28 mouse cellular contexts compared by ENCODE assay signal in genomic region chr11:100271878-100272277, GRCm38 (mm10). TPM values are rescaled to one million over a fixed set of nuclear protein-coding genes. Genes with fewer than 3 reads are reported as not detected.
DNase-seq lines count a peak whose midpoint lies in the region; ATAC-seq and TF ChIP-seq lines count a peak whose summit lies in the region.
"Had no signal": no experiment of that assay in that cellular context is flagged by ENCODE, and none has a peak within 500 bp of the region (broad histone marks: within the 10 kb centered on the region; RNA-seq: fewer than 3 reads in every experiment).

No protein-coding gene starts in this region.

- H3K4me3 ChIP-seq in CH12.LX (replicated peaks in 1 of 3; ENCODE audit: low read depth in 2 of 3, low read length in 2 of 3, poor library complexity in 1 of 3) (no peak overlapping the region), ES-Bruce4 (ENCODE audit: low read depth, low read length) (no peak overlapping the region), MEL (ENCODE audit: control insufficient read depth in 1 of 2, insufficient read depth in 1 of 2, low read depth in 2 of 2, low read length in 2 of 2) (no peak overlapping the region)
- no peak overlapping the region for H3K4me3 ChIP-seq in liver, embryonic 11.5 days (ENCODE audit: low read depth, low read length)
- H3K4me3 ChIP-seq: embryonic facial prominence, embryonic 13.5 days; embryonic facial prominence, embryonic 15.5 days; erythroblast, embryonic 14.5 days; forebrain, embryonic 10.5 days; forebrain, embryonic 12.5 days; forebrain, embryonic 15.5 days had no signal

- H3K9ac ChIP-seq in CH12.LX (ENCODE audit: insufficient read depth, low read depth): no peak overlapping the region
- no peak overlapping the region for H3K9ac ChIP-seq in ES-Bruce4 (ENCODE audit: low read depth, poor library complexity, severe bottlenecking)
- no peak overlapping the region for H3K9ac ChIP-seq in MEL (ENCODE audit: control insufficient read depth, low read depth, low read length, poor library complexity, severe bottlenecking)
- no peak overlapping the region for H3K9ac ChIP-seq in liver, embryonic 11.5 days (ENCODE audit: low read depth, low read length)
- H3K9ac ChIP-seq: embryonic facial prominence, embryonic 13.5 days; embryonic facial prominence, embryonic 15.5 days; forebrain, embryonic 12.5 days; forebrain, embryonic 15.5 days; forebrain, postnatal 0 days had no signal

- no peak overlapping the region for H3K4me2 ChIP-seq in CH12.LX (ENCODE audit: insufficient read depth, low read depth, poor library complexity, severe bottlenecking)
- no peak overlapping the region for H3K4me2 ChIP-seq in liver, embryonic 11.5 days
- H3K4me2 ChIP-seq: embryonic facial prominence, embryonic 13.5 days; embryonic facial prominence, embryonic 15.5 days; forebrain, embryonic 12.5 days; forebrain, embryonic 15.5 days had no signal

- TF ChIP-seq POLR2A in CH12.LX (IDR thresholded peaks at IDR 0.05; ENCODE audit: low read depth, low read length): no peak
- no peak for TF ChIP-seq POLR2A in ES-Bruce4 (IDR thresholded peaks at IDR 0.05; ENCODE audit: insufficient read depth, low read length)
- TF ChIP-seq POLR2A in MEL (IDR thresholded peaks at IDR 0.05; ENCODE audit: control insufficient read depth in 1 of 2, insufficient read depth in 1 of 2, low read depth in 1 of 2, low read length in 2 of 2, poor library complexity in 1 of 2): no peak

- no peak for TF ChIP-seq RAD21 in CH12.LX (IDR thresholded peaks at IDR 0.05; ENCODE audit: low read depth, low read length)
- TF ChIP-seq RAD21 in MEL (IDR thresholded peaks at IDR 0.05; ENCODE audit: low read depth, low read length): no peak

- H3K27ac ChIP-seq in CH12.LX (ENCODE audit: insufficient read depth, low read depth): no peak overlapping the region
- H3K27ac ChIP-seq in ES-Bruce4 (ENCODE audit: insufficient read depth, low read length): peak overlapping the region; percentile 46
- no peak overlapping the region for H3K27ac ChIP-seq in MEL (ENCODE audit: control insufficient read depth, low read depth, low read length)
- H3K27ac ChIP-seq in liver, embryonic 11.5 days (ENCODE audit: low read depth, low read length): no peak overlapping the region
- H3K27ac ChIP-seq: embryonic facial prominence, embryonic 13.5 days; embryonic facial prominence, embryonic 15.5 days; forebrain, embryonic 10.5 days; forebrain, embryonic 12.5 days; forebrain, embryonic 15.5 days had no signal

- WGBS in liver, embryonic 11.5 days: 63% methylated on average over 1 of the region's 1 CpGs

- no peaks in the 10 kb centered on the region for H3K79me2 ChIP-seq in CH12.LX (replicated peaks; ENCODE audit: control insufficient read depth, extremely low read depth, insufficient read depth, poor library complexity, severe bottlenecking)
- H3K79me2 ChIP-seq in MEL (ENCODE audit: control insufficient read depth, insufficient read depth, low read length, poor library complexity): no peaks in the 10 kb centered on the region

- DNase-seq in CH12.LX (ENCODE audit: extremely low read depth): no peak
- DNase-seq in MEL (ENCODE audit: low read depth, low spot score): no peak
- no peak for DNase-seq in retina, postnatal 1 day
- DNase-seq in liver, embryonic 11.5 days (ENCODE audit: low spot score): no peak
- DNase-seq: adrenal gland, adult 2 months; adrenal gland, postnatal 10 days; adrenal gland, postnatal 25 days; B cell, adult 2 months; cerebellum, adult 11 months; cerebellum, adult 18-20 months; cerebellum, adult 8-10 months; cerebellum, adult 9-11 months; cerebellum, postnatal 14 days; cerebellum, postnatal 36 days; embryo, embryonic 11 days; forebrain, postnatal 0 days had no signal

- no peak for TF ChIP-seq EP300 in CH12.LX (IDR thresholded peaks at IDR 0.05; ENCODE audit: low read length)
- TF ChIP-seq EP300 in ES-Bruce4 (IDR thresholded peaks at IDR 0.05; ENCODE audit: insufficient read depth, low read depth, low read length): no peak
- no peak for TF ChIP-seq EP300 in MEL (IDR thresholded peaks at IDR 0.05; ENCODE audit: low read depth in 1 of 2, low read length in 2 of 2)

- ATAC-seq in liver, embryonic 11.5 days (replicated peaks; ENCODE audit: low FRiP score): no peak
- ATAC-seq: CD4-positive, CD25-positive, alpha-beta regulatory T cell, adult 4 months; forebrain, embryonic 15.5 days; forebrain, postnatal 0 days had no signal

- in situ Hi-C loops in CH12.LX (cut with MboI; ENCODE audit: low pct_ligation_motif_present, low pct_unique_long_range_greater_than_20kb, low sequenced_read_pairs): no loop called here

- H3K9me3 ChIP-seq in CH12.LX (replicated peaks; ENCODE audit: low read length) (no peaks in the 10 kb centered on the region), ES-Bruce4 (replicated peaks; ENCODE audit: control insufficient read depth, insufficient read depth, low read length, poor library complexity, severe bottlenecking) (no peaks in the 10 kb centered on the region), MEL (replicated peaks; ENCODE audit: insufficient read depth, low read length) (no peaks in the 10 kb centered on the region)
- no peaks in the 10 kb centered on the region for H3K9me3 ChIP-seq in liver, embryonic 11.5 days (ENCODE audit: control insufficient read depth, low read length)
- H3K9me3 ChIP-seq: embryonic facial prominence, embryonic 13.5 days; embryonic facial prominence, embryonic 15.5 days; forebrain, embryonic 10.5 days; forebrain, embryonic 12.5 days; forebrain, embryonic 15.5 days had no signal

- H3K4me1 ChIP-seq in CH12.LX (ENCODE audit: control insufficient read depth in 1 of 2, insufficient read depth in 2 of 2) (no peaks in the 10 kb centered on the region), ES-Bruce4 (ENCODE audit: control insufficient read depth, insufficient read depth, low read length) (peaks cover 15% of the 10 kb centered on the region), MEL (ENCODE audit: control insufficient read depth in 1 of 2, insufficient read depth in 2 of 2, low read length in 2 of 2) (no peaks in the 10 kb centered on the region)
- H3K4me1 ChIP-seq in liver, embryonic 11.5 days (replicated peaks; ENCODE audit: control insufficient read depth, insufficient read depth, low read length): no peaks in the 10 kb centered on the region
- H3K4me1 ChIP-seq: embryonic facial prominence, embryonic 13.5 days; forebrain, embryonic 15.5 days had no signal

- dilution Hi-C loops in CH12.LX (cut with MboI; ENCODE audit: extremely low pct_ligation_motif_present, extremely low pct_unique_long_range_greater_than_20kb, low sequenced_read_pairs): no loop called here

- H3K27me3 ChIP-seq in CH12.LX (replicated peaks) (peaks cover 89% of the 10 kb centered on the region), ES-Bruce4 (ENCODE audit: control insufficient read depth, insufficient read depth, low read length, poor library complexity, severe bottlenecking) (no peaks in the 10 kb centered on the region), MEL (ENCODE audit: control insufficient read depth in 1 of 2, insufficient read depth in 2 of 2, low read length in 2 of 2) (no peaks in the 10 kb centered on the region)
- H3K27me3 ChIP-seq in liver, embryonic 11.5 days (replicated peaks; ENCODE audit: control insufficient read depth, insufficient read depth, low read length): peaks cover 4% of the 10 kb centered on the region
- H3K27me3 ChIP-seq: embryonic facial prominence, embryonic 13.5 days; embryonic facial prominence, embryonic 15.5 days; forebrain, embryonic 12.5 days; forebrain, embryonic 15.5 days had no signal

- H3K36me3 ChIP-seq in CH12.LX (replicated peaks in 1 of 2; ENCODE audit: control insufficient read depth in 1 of 2, insufficient read depth in 1 of 2, low read length in 1 of 2): no peaks in the 10 kb centered on the region
- H3K36me3 ChIP-seq in ES-Bruce4 (ENCODE audit: control insufficient read depth, insufficient read depth, low read length, poor library complexity, severe bottlenecking): no peaks in the 10 kb centered on the region
- H3K36me3 ChIP-seq in MEL (ENCODE audit: control insufficient read depth in 1 of 2, insufficient read depth in 2 of 2, low read length in 2 of 2): no peaks in the 10 kb centered on the region
- H3K36me3 ChIP-seq in liver, embryonic 11.5 days (ENCODE audit: control insufficient read depth, insufficient read depth, low read length): no peaks in the 10 kb centered on the region
- H3K36me3 ChIP-seq: embryonic facial prominence, embryonic 13.5 days; embryonic facial prominence, embryonic 15.5 days; forebrain, embryonic 10.5 days; forebrain, embryonic 12.5 days; forebrain, embryonic 15.5 days; G1E had no signal

- no peak for TF ChIP-seq CTCF in CH12.LX (conservative IDR thresholded peaks at IDR 0.05 in 1 of 2, IDR thresholded peaks at IDR 0.05 in 1 of 2; ENCODE audit: low read depth in 2 of 2, low read length in 2 of 2)
- no peak for TF ChIP-seq CTCF in ES-Bruce4 (IDR thresholded peaks at IDR 0.05; ENCODE audit: low read depth, low read length)
- no peak for TF ChIP-seq CTCF in MEL (IDR thresholded peaks at IDR 0.05 in 2 of 3, conservative IDR thresholded peaks at IDR 0.05 in 1 of 3; ENCODE audit: control insufficient read depth in 1 of 3, insufficient read depth in 1 of 3, low read depth in 2 of 3, low read length in 3 of 3, poor library complexity in 1 of 3, severe bottlenecking in 1 of 3)

RNA-seq across cellular contexts. Expression of gene Krt42, which starts 2.2 kb away (rescaled TPM):
- total RNA-seq in CH12.LX (2012; rRNA removed) (not detected in 2 replicates), CH12.LX (2014; rRNA removed) (not detected in 2 replicates), MEL (2012; rRNA removed) (not detected in 2 replicates)
- polyA plus RNA-seq in CH12.LX (2012; ENCODE audit: insufficient read length, low read depth) (not detected in 2 replicates), ES-Bruce4 (2011; ENCODE audit: insufficient read depth, insufficient read length, low read depth, missing spikeins) (20.6 and 21.5 TPM in 2 replicates), MEL (2012; ENCODE audit: insufficient read depth in 1 of 2, insufficient read length in 2 of 2, low read depth in 1 of 2, low replicate concordance in 2 of 2, missing spikeins in 1 of 2) (not detected)
- not detected in 2 replicates for polyA plus RNA-seq in liver, embryonic 11.5 days (2014; fragmentation: Nextera tagmentation; extraction: Ambion mirVana)
- total RNA-seq: adrenal gland, adult 2 months; adrenal gland, postnatal 10 days; adrenal gland, postnatal 25 days; adrenal gland, postnatal 4 days; common myeloid progenitor, adult 5-6 weeks; forebrain, postnatal 0 days had no signal
- polyA plus RNA-seq: CD4-positive, CD25-positive, alpha-beta regulatory T cell, adult 4 months; embryonic facial prominence, embryonic 11.5 days; forebrain, embryonic 10.5 days; forebrain, embryonic 12.5 days; forebrain, embryonic 15.5 days; forebrain, postnatal 0 days; G1E had no signal

RNA-seq across cellular contexts. Expression of gene Krt17, which starts 11.0 kb away (rescaled TPM):
- 0.76 and 0.97 TPM in 2 replicates for total RNA-seq in CH12.LX (2012; rRNA removed)
- 0.15 TPM in 1 of 2 replicates, not detected in the other for total RNA-seq in CH12.LX (2014; rRNA removed)
- not detected in 2 replicates for polyA plus RNA-seq in CH12.LX (2012; ENCODE audit: insufficient read length, low read depth)
- polyA plus RNA-seq in ES-Bruce4 (2011; ENCODE audit: insufficient read depth, insufficient read length, low read depth, missing spikeins): 10.5 and 11.8 TPM in 2 replicates
- not detected in 2 replicates for total RNA-seq in MEL (2012; rRNA removed)
- polyA plus RNA-seq in MEL (2012; ENCODE audit: insufficient read depth in 1 of 2, insufficient read length in 2 of 2, low read depth in 1 of 2, low replicate concordance in 2 of 2, missing spikeins in 1 of 2): not detected
- 0.32 and 0.42 TPM in 2 replicates for polyA plus RNA-seq in liver, embryonic 11.5 days (2014; fragmentation: Nextera tagmentation; extraction: Ambion mirVana)
- total RNA-seq: adrenal gland, adult 2 months; adrenal gland, postnatal 10 days; adrenal gland, postnatal 25 days; common myeloid progenitor, adult 5-6 weeks; forebrain, postnatal 0 days; G1E had no signal
- polyA plus RNA-seq: adrenal gland, adult 2 months; forebrain, embryonic 10.5 days; forebrain, embryonic 15.5 days had no signal

RNA-seq across cellular contexts. Expression of gene Krt16, which starts 23.2 kb away (rescaled TPM):
- total RNA-seq in CH12.LX (2012; rRNA removed): 0.08 TPM in 1 of 2 replicates, not detected in the other
- total RNA-seq in CH12.LX (2014; rRNA removed): not detected in 2 replicates
- polyA plus RNA-seq in CH12.LX (2012; ENCODE audit: insufficient read length, low read depth): not detected in 2 replicates
- polyA plus RNA-seq in ES-Bruce4 (2011; ENCODE audit: insufficient read depth, insufficient read length, low read depth, missing spikeins): 0.99 TPM in 1 of 2 replicates, not detected in the other
- total RNA-seq in MEL (2012; rRNA removed): not detected in 2 replicates
- not detected for polyA plus RNA-seq in MEL (2012; ENCODE audit: insufficient read depth in 1 of 2, insufficient read length in 2 of 2, low read depth in 1 of 2, low replicate concordance in 2 of 2, missing spikeins in 1 of 2)
- polyA plus RNA-seq in liver, embryonic 11.5 days (2014; fragmentation: Nextera tagmentation; extraction: Ambion mirVana): not detected in 2 replicates
- total RNA-seq: adrenal gland, adult 2 months; adrenal gland, postnatal 10 days; adrenal gland, postnatal 25 days; adrenal gland, postnatal 4 days; common myeloid progenitor, adult 5-6 weeks; forebrain, postnatal 0 days had no signal
- polyA plus RNA-seq: adrenal gland, adult 2 months; CD4-positive, CD25-positive, alpha-beta regulatory T cell, adult 4 months; embryonic facial prominence, embryonic 11.5 days; erythroblast, embryonic 14.5 days; forebrain, embryonic 10.5 days; forebrain, embryonic 12.5 days; forebrain, embryonic 15.5 days; forebrain, postnatal 0 days; G1E had no signal

RNA-seq across cellular contexts. Expression of gene Eif1, which starts 47.8 kb away (rescaled TPM):
- total RNA-seq in CH12.LX (2012; rRNA removed) (249 and 265 TPM in 2 replicates), CH12.LX (2014; rRNA removed) (401 and 406 TPM in 2 replicates), MEL (2012; rRNA removed) (320 and 383 TPM in 2 replicates)
- polyA plus RNA-seq in CH12.LX (2012; ENCODE audit: insufficient read length, low read depth) (989 and 1,001 TPM in 2 replicates), ES-Bruce4 (2011; ENCODE audit: insufficient read depth, insufficient read length, low read depth, missing spikeins) (718 and 769 TPM in 2 replicates), MEL (2012; ENCODE audit: insufficient read depth in 1 of 2, insufficient read length in 2 of 2, low read depth in 1 of 2, low replicate concordance in 2 of 2, missing spikeins in 1 of 2) (100 to 1,000 TPM; 289 to 926 TPM)
- polyA plus RNA-seq in liver, embryonic 11.5 days (2014; fragmentation: Nextera tagmentation; extraction: Ambion mirVana): 2,121 and 2,222 TPM in 2 replicates

Comparison
In these comparisons a context has a peak if more than half of its experiments do, and no peak if none do; other contexts are left out.
1. RNA of gene Krt42, which starts 2.2 kb away (polyA plus RNA-seq): 20.6 to 21.5 TPM in ES-Bruce4; not detected in CH12.LX, not detected in MEL and not detected in liver, embryonic 11.5 days; every median in the first group is over 10 times any median in the second.
2. Of the 35 proteins assayed by ChIP-seq in both MEL and CH12.LX: peak only in MEL: none; only in CH12.LX: none; in both: MAFK; in neither: 34.